Mouse (Mus musculus): Measurements from ENCODE around the gene Tceal1. TPM values are rescaled to one million over a fixed set of nuclear protein-coding genes. Genes with fewer than 3 reads are reported as not detected.
A peak's percentile ranks its signal among the peaks of the same experiment; 100 is the strongest.

The Tceal1 gene
- polyA plus RNA-seq, 1 experiment from 2014 or later, result 25.2 TPM

DNA sequence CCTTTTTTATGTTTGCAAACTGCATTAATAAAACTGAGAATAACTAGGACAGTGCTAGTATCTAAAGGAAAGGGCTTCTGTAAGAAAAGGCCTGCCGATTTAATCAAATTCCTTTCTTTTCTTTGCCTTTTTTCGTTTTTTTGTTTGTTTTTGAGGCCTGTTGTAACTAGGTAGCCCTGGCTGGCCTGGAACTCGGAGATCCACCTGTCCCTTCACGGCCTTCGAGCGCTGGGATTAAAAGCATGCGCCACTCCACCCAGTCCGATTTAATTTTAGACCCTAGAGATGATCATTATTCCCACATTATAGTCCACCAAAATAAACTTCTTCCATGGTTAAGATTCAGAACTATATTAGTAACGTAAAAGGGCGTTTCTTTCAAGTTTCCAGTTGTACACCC lies 34.5 kb downstream of the Tceal1 start:
- Histone ChIP-seq H3K9me3 (ENCODE audit: control insufficient read depth, low read length) (no peaks in the 10 kb centered on the region), H3K4me2 (ENCODE audit: low read length) (peak overlapping the region; percentile 54), H3K9ac (replicated peaks; ENCODE audit: low read length) (peak overlapping the region; percentile 50; the same call in 1 of the 2 replicates), H3K4me3 (replicated peaks; ENCODE audit: low read depth, low read length) (peak overlapping the region; percentile 49), H3K27ac (replicated peaks; ENCODE audit: low read depth, low read length) (peak overlapping the region; percentile 86), H3K36me3 (ENCODE audit: control insufficient read depth, insufficient read depth, low read length) (peaks cover 8% of the 10 kb centered on the region; the same call in 1 of the 2 replicates), H3K27me3 (ENCODE audit: control insufficient read depth, insufficient read depth, low read length) (no peaks in the 10 kb centered on the region), H3K4me1 (ENCODE audit: control insufficient read depth, insufficient read depth, low read length) (0 out of 2 replicates have a peak, but pooled peaks cover 6% of the 10 kb centered on the region)
- ATAC-seq (ENCODE audit: low FRiP score, low TSS enrichment) (no peak), DNase-seq (no peak)
- WGBS, result 35% methylated on average over 10 of the region's 10 CpGs

GRCm38 (mm10) chrX:136742661-136743103 lies 34.9 kb downstream of the Tceal1 start:
- ATAC-seq (ENCODE audit: low FRiP score, low TSS enrichment), result no peak
- H3K27me3 ChIP-seq (ENCODE audit: control insufficient read depth, insufficient read depth, low read length), result no peaks in the 10 kb centered on the region
- WGBS, result 32% methylated on average over 5 of the region's 5 CpGs

GRCm38 (mm10) chrX:136743459-136743858 lies 35.7 kb downstream of the Tceal1 start, which contains the start of gene Morf4l2:
Gene Morf4l2 (minus strand): TSS chrX:136743690.
- Histone ChIP-seq H3K4me2 (ENCODE audit: low read length) (peak within 1 kb of the TSS; percentile 54), H3K9ac (replicated peaks; ENCODE audit: low read length) (no peak within 1 kb of the TSS), H3K27ac (replicated peaks; ENCODE audit: low read depth, low read length) (peak within 1 kb of the TSS; percentile 86), H3K4me1 (ENCODE audit: control insufficient read depth, insufficient read depth, low read length) (0 out of 2 replicates have a peak, but pooled peaks cover 4% of the 10 kb centered on the region), H3K9me3 (ENCODE audit: control insufficient read depth, low read length) (no peaks in the 10 kb centered on the region), H3K36me3 (ENCODE audit: control insufficient read depth, insufficient read depth, low read length) (peaks cover 11% of the 10 kb centered on the region; the same call in 1 of the 2 replicates), H3K4me3 (replicated peaks; ENCODE audit: low read depth, low read length) (peak within 1 kb of the TSS; percentile 49), H3K27me3 (ENCODE audit: control insufficient read depth, insufficient read depth, low read length) (no peaks in the 10 kb centered on the region)
- ATAC-seq (ENCODE audit: low FRiP score, low TSS enrichment) (no peak), DNase-seq (no peak)
- WGBS, result 87% methylated on average over 12 of the region's 12 CpGs

More at GRCm38 (mm10) chrX:136742661-136743103, 34.9 kb downstream of the Tceal1 start:
- Histone ChIP-seq H3K9ac (replicated peaks; ENCODE audit: low read length) (no peak overlapping the region), H3K4me3 (replicated peaks; ENCODE audit: low read depth, low read length) (peak overlapping the region; percentile 49), H3K27ac (replicated peaks; ENCODE audit: low read depth, low read length) (peak overlapping the region; percentile 86), H3K36me3 (ENCODE audit: control insufficient read depth, insufficient read depth, low read length) (peaks cover 9% of the 10 kb centered on the region; the same call in 1 of the 2 replicates), H3K4me2 (ENCODE audit: low read length) (peak overlapping the region; percentile 54), H3K4me1 (ENCODE audit: control insufficient read depth, insufficient read depth, low read length) (0 out of 2 replicates have a peak, but pooled peaks cover 6% of the 10 kb centered on the region), H3K9me3 (ENCODE audit: control insufficient read depth, low read length) (no peaks in the 10 kb centered on the region)
- peak; percentile 86 for DNase-seq

- Histone ChIP-seq H3K4me3 (replicated peaks; ENCODE audit: low read depth, low read length) (no peak overlapping the region), H3K27me3 (ENCODE audit: control insufficient read depth, insufficient read depth, low read length) (no peaks in the 10 kb centered on the region), H3K9ac (replicated peaks; ENCODE audit: low read length) (no peak overlapping the region), H3K36me3 (ENCODE audit: control insufficient read depth, insufficient read depth, low read length) (peaks cover 12% of the 10 kb centered on the region; the same call in 1 of the 2 replicates), H3K4me2 (ENCODE audit: low read length) (no peak overlapping the region), H3K27ac (replicated peaks; ENCODE audit: low read depth, low read length) (no peak overlapping the region), H3K9me3 (ENCODE audit: control insufficient read depth, low read length) (no peaks in the 10 kb centered on the region), H3K4me1 (ENCODE audit: control insufficient read depth, insufficient read depth, low read length) (no peaks in the 10 kb centered on the region)
- DNase-seq (peak; percentile 33), ATAC-seq (ENCODE audit: low FRiP score, low TSS enrichment) (no peak)
- 84% methylated on average over 8 of the region's 8 CpGs for WGBS
Observed at GRCm38 (mm10) chrX:136744663-136745062, 36.9 kb downstream of the Tceal1 start.

GRCm38 (mm10) chrX:136749329-136749728 lies 41.5 kb downstream of the Tceal1 start:
- H3K9me3 ChIP-seq (ENCODE audit: control insufficient read depth, low read length), result no peaks in the 10 kb centered on the region
- no peaks in the 10 kb centered on the region for H3K4me1 ChIP-seq (ENCODE audit: control insufficient read depth, insufficient read depth, low read length)
- 85% methylated on average over 4 of the region's 4 CpGs for WGBS
- H3K27ac ChIP-seq (replicated peaks; ENCODE audit: low read depth, low read length), result no peak overlapping the region
- ATAC-seq (ENCODE audit: low FRiP score, low TSS enrichment) (no peak), DNase-seq (no peak)
- H3K36me3 ChIP-seq (ENCODE audit: control insufficient read depth, insufficient read depth, low read length), result peaks cover 16% of the 10 kb centered on the region; the same call in 1 of the 2 replicates
- no peak overlapping the region for H3K4me3 ChIP-seq (replicated peaks; ENCODE audit: low read depth, low read length)
- H3K27me3 ChIP-seq (ENCODE audit: control insufficient read depth, insufficient read depth, low read length), result no peaks in the 10 kb centered on the region
- no peak overlapping the region for H3K4me2 ChIP-seq (ENCODE audit: low read length)
- H3K9ac ChIP-seq (replicated peaks; ENCODE audit: low read length), result no peak overlapping the region

DNA sequence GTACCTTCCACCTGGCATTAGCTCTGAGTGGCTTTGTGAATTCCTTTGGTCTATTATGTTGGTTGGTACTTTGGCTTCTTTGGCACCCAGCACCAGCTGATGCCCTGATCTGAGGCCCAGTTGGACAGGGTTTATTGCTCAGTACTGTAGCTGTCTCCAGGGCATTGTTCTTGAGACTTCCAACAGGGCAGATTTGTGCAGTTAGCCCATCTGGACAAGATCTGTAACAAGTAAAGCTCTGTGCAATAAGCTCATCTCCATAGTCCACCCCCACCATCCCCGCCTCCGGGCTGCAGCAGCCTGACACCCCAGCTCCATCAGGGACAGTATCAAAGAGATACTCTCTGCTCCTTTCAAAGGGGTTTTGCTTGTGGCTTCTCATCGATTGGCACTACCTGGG lies 47.7 kb downstream of the Tceal1 start:
- H3K9ac ChIP-seq (replicated peaks; ENCODE audit: low read length), result no peak overlapping the region

More for the DNA sequence above, 47.7 kb downstream of the Tceal1 start:
- WGBS, result 92% methylated on average over 3 of the region's 3 CpGs
- Histone ChIP-seq H3K4me1 (ENCODE audit: control insufficient read depth, insufficient read depth, low read length) (no peaks in the 10 kb centered on the region), H3K4me3 (replicated peaks; ENCODE audit: low read depth, low read length) (no peak overlapping the region), H3K36me3 (ENCODE audit: control insufficient read depth, insufficient read depth, low read length) (0 out of 2 replicates have a peak, but pooled peaks cover 7% of the 10 kb centered on the region), H3K9me3 (ENCODE audit: control insufficient read depth, low read length) (no peaks in the 10 kb centered on the region), H3K27me3 (ENCODE audit: control insufficient read depth, insufficient read depth, low read length) (no peaks in the 10 kb centered on the region), H3K4me2 (ENCODE audit: low read length) (no peak overlapping the region), H3K27ac (replicated peaks; ENCODE audit: low read depth, low read length) (no peak overlapping the region)
- no peak for ATAC-seq (ENCODE audit: low FRiP score, low TSS enrichment)
- no peak for DNase-seq

Other genes with a start within 250 kb of the Tceal1 start
- not detected in 2 replicates for gene Kir3dl1, start 190.0 kb upstream of the Tceal1 start, polyA plus RNA-seq (2014; fragmentation: Nextera tagmentation; extraction: Ambion mirVana)
- not detected in 2 replicates for gene Kir3dl2, start 163.9 kb upstream of the Tceal1 start, polyA plus RNA-seq (2014; fragmentation: Nextera tagmentation; extraction: Ambion mirVana)
- 39.4 and 74.5 TPM in 2 replicates for gene Tceal3, start 117.1 kb upstream of the Tceal1 start, polyA plus RNA-seq (2014; fragmentation: Nextera tagmentation; extraction: Ambion mirVana)
- gene Morf4l2, start 35.7 kb downstream of the Tceal1 start, polyA plus RNA-seq (2014; fragmentation: Nextera tagmentation; extraction: Ambion mirVana), result 500 and 612 TPM in 2 replicates
- 0.15 TPM in 1 of 2 replicates, not detected in the other for gene Glra4, start 72.2 kb downstream of the Tceal1 start, polyA plus RNA-seq (2014; fragmentation: Nextera tagmentation; extraction: Ambion mirVana)
- gene Plp1, start 114.7 kb downstream of the Tceal1 start, polyA plus RNA-seq (2014; fragmentation: Nextera tagmentation; extraction: Ambion mirVana), result 7.1 and 8.1 TPM in 2 replicates
- gene Rab9b, start 160.8 kb downstream of the Tceal1 start, polyA plus RNA-seq (2014; fragmentation: Nextera tagmentation; extraction: Ambion mirVana), result 18.1 and 22.9 TPM in 2 replicates
- gene H2bfm, start 219.3 kb downstream of the Tceal1 start, polyA plus RNA-seq (2014; fragmentation: Nextera tagmentation; extraction: Ambion mirVana), result not detected in 2 replicates